Mouse (Mus musculus): ENCODE data around the gene Cacnb1.

The Cacnb1 gene

DNA sequence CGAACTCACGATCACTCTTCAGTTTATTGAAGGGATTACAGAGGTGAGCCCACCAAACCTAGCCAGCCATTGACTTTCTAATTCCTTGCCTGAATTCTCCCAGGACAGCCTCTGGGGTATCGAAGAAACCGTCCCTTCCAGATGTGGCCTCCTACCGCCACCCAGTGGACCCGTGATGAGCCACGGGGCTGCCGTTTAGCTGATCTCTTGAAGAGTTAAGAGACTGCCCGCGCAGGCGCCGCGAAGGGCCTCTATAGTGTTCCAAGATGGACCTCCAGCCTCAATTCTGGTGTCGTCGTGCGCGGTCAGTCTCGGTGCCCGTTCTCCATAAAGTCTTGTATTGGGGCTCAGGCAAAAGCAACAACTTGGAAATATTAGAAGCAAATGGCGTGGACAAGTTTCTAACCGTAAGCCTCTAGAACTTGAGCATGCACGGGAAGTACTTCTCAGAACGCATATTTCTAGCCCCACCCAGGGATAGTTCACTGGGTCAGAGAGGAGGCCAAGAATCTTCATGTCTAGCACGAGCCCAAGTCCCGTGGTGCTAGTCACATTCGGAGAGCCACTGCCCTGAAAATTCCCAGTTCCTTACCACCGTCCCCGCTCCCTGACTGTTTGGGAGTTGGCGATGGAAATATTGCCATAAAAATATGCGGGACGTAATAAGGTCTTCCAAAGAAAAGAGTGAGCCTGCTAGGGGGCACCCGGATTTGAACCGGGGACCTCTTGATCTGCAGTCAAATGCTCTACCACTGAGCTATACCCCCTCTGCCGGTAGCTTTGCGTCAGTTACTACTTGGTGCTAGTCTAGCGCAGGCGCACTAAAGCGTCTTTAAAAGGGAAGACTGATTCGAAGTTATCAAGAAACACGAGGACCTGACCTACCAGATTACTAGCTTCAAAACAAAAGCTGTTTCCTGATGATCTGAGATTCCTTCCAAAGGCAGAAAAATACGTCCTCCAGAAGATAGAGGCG is 35.0 kb downstream of the Cacnb1 start:
- DNase-seq (ENCODE audit: low spot score in 2 of 2): peak; percentile 87 to 99

DNA sequence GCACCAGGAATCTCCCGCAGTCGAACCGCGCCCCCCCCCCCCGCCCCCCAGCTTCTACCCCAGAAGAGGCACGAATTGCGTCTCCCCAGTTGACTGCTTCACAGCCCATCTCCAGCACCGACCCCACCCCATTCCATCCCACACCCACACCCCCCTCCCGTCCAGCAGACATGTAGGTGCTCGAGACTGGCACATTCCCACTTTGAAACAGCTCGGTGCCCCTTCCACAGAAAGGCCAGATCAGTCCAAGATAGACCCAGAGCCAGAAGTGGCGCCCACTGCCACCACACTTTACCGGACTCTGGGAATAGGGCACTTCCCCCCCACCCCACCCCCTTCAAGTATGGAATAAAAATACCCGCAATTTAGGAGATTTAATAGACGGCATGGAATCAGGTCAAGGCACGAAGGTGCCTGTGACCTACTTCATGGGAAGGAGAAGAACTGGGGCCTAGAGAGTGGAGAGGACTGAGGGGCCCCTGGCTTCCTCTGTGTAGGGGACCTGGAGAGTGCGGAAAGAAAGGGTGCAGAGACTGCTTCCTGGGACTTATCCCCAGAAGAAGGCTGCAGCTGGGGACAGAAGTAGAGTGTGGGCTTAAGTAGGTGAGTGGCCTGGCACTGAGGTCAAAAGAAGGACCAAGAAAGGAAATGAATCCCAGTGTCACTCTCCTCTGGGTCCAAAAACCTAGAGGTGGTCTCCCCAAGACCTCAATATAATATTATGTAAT is 35.9 kb downstream of the Cacnb1 start:
- DNase-seq (ENCODE audit: low spot score in 2 of 2): no peak

DNA sequence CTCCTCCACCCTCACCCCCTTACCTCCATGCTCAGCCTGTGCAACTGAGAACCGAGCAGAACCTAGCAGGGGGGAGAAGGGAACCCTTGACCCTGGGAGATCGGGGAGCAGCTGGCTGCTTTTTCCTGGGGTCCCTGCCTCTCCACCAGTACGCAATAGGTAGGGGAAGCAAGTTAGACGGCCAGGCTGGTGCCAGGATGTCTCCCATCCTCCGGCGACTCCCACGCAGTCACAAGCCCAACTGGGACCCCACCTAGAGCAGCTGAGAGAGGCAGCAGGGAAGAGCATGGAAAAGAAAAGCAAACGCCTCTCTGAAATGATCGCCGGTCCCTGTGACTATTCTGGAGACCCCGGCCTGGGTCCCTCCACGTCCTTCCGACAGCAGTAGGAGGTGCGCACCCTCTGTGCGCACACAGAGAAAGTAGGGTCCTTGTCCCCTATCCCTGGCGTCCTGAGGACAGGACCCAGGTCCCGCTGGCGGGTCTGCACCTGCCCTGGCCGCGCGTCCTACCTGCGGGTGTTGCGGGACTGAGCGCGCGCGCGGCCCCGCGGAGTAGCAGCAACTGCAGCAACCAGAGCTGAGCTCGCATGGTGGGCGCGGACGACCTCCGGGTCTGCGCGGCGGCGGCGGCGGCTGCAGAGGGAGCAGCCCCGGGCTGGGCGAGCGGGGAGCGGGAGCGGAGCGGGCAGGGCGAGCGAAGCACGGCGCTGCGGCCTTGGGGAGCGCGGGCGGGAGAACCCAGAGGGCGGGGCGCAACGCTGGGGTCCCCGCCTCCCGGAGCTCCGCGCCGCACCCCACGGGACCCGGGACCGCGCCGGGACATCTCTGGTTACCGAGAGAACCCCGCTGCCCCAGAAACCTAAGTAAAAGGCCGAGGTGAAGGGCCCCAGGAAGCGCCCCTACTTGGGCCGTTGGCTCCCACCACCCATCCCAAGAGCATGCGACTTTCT is 36.8 kb downstream of the Cacnb1 start, which contains the start of gene Plxdc1:
Gene Plxdc1, minus strand, starts transcription at position 718 of the 951 bp plus-strand sequence.
- no peak for DNase-seq (ENCODE audit: low spot score in 2 of 2)

- no peak for DNase-seq (ENCODE audit: low spot score in 2 of 2)
These were observed 38.9 kb downstream of the Cacnb1 start for GRCm38 (mm10) chr11:97983983-97984382.

- no peak for DNase-seq (ENCODE audit: low spot score in 2 of 2)
These were observed 39.3 kb downstream of the Cacnb1 start for GRCm38 (mm10) chr11:97983506-97983905.

GRCm38 (mm10) chr11:97982721-97983120 is 40.1 kb downstream of the Cacnb1 start:
- DNase-seq (ENCODE audit: low spot score in 2 of 2): no peak

DNA sequence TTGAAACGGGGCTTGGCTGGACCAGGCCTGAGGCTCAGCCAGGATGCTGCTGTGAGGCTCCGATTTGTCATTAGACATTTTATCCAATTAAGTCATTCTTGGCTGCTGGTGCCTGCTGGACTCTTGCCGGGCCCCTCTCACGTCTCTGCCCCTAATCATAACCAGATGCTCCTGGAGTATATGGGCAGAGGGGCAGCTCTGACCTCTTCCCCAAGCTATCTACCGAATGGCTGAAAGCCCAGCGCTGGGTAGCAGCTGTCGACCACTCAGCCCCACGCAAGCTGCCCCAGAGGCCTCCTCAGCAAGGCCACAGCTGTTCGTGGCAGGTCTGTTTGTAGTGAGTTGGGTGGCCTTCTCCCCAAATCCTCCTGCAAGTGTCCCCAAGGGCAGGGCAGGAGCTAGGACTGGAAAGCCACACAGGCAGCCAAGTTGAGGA is 42.3 kb downstream of the Cacnb1 start:
- DNase-seq (ENCODE audit: low spot score in 2 of 2): no peak

GRCm38 (mm10) chr11:97979824-97980495 is 42.9 kb downstream of the Cacnb1 start:
- no peak for DNase-seq (ENCODE audit: low spot score in 2 of 2)

DNA sequence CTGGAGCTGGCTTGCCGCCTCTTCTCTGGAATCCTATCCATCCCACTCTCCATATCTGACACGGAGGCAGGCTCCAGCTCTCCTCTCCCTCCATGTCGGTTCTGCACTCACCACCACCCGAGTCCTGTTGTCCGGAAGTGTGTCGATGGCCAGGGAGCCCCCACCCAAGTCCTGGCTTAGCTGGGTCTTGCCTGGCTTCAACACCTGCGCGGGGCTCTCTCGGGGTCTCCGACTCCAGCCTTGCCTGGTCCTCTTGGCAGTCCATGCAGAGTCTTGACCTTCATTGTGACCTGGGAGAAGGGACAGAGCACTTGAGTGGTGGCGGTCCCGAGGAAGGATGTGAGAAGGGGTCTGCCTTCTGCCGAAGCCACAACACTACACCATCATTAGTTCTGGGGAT is 44.4 kb downstream of the Cacnb1 start:
- no peak for DNase-seq (ENCODE audit: low spot score in 2 of 2)

GRCm38 (mm10) chr11:97977797-97978196 is 45.0 kb downstream of the Cacnb1 start:
- DNase-seq (ENCODE audit: low spot score in 2 of 2): no peak

DNA sequence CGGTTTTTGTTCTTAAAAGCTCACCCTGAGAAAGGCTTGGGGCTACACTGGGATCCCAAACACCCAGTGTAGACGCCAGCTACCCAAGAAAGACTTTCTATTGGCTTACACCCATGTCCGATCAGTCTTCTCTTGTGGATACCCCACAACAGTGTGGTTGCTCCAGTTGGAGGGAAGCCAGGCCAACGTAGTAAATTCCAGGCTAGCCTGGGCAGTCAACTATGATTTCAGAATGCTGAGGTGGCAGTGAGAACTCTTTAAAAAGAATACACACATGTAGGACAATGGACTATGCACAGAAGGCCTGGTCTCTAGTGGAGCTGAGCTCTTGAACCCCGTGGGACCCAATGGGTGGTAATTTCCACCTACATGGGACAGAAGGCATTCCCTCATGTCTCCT is 48.1 kb downstream of the Cacnb1 start:
- DNase-seq (ENCODE audit: low spot score in 2 of 2): no peak

DNA sequence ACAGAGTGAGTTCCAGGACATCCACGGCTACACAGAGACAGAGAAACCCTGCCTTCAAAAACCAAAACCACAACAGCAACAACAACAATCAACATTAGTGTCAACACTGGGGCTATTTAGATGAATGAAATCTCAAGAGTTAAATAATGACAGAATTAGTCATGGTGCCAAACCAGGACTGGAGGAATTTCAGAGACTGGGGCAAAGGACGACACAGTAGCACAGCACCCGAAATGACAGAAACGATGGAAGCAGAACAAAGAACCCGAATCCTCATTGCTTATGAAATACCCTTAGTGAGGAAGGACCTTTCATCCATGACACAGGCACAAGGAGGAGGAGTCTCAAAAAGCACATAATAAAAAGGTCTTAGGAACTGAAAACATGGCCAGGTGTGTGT is 48.7 kb downstream of the Cacnb1 start:
- no peak for DNase-seq (ENCODE audit: low spot score in 2 of 2)

- DNase-seq (ENCODE audit: low spot score in 2 of 2): no peak
These were observed 50.4 kb downstream of the Cacnb1 start for GRCm38 (mm10) chr11:97972434-97972833.

DNA sequence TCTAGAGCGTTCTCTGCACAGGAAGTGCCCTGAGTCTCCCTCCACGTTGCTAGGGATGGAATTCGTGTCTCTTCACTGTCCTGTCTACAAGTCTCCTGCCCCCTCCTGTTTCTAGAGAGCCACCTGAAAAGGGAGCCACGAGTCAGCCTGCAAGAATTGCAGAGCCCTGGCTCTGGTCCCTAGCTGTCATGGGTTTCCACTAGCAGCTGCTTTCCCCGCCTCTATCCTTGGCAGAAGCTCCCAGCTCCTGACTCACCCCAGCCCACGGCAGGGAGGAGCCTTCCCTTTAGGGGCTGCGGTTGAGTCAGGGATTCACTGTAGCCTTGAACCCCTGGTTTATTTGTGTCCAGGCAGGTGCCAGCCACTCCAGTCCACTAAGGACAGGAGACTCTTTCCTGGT is 51.6 kb downstream of the Cacnb1 start:
- DNase-seq (ENCODE audit: low spot score in 2 of 2): peak; percentile 73 to 92

DNA sequence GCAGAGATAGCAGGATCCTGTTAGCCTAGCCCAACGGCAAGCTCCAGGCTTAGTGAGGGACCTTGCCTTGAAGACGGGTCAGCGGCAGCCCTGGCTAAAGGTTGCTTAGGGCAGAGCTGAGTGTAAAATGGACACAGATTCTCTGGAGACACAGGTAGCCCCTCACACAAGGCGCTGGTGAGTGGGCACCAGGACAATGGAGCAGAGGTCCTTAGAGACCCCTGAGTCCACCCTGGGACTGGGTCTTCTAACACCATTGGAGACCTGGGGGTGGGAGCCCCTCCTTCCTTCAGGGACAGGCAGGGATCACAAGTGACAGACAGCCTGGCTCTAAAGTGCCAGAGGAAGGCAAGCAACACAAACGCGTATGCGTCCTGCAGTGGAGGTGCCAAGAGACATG is 52.1 kb downstream of the Cacnb1 start:
- DNase-seq (ENCODE audit: low spot score in 2 of 2): no peak

GRCm38 (mm10) chr11:97968385-97968784 is 54.4 kb downstream of the Cacnb1 start:
- no peak for DNase-seq (ENCODE audit: low spot score in 2 of 2)

DNA sequence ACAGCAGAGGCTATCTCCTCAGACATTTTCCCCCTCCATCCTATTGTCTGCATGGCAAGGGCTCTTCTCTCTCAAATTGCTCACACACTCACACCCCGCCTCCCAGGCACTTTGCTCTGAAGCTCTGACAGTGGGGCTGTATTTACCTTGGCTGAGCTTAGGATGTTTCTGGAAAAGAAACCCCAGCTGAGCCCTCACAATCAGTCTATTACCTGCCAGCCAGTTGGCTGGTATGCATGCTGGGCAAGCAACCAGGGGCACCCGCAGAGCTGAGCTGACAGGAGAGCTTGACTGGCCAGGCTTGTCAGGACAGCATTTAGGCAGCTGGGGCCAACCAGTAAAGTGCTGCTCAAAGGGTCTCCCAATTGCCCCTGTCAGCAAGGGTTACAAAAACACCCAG is 55.7 kb downstream of the Cacnb1 start:
- no peak for DNase-seq (ENCODE audit: low spot score in 2 of 2)

GRCm38 (mm10) chr11:97960907-97961306 is 61.9 kb downstream of the Cacnb1 start:
- no peak for DNase-seq (ENCODE audit: low spot score in 2 of 2)

GRCm38 (mm10) chr11:97959300-97959680 is 63.5 kb downstream of the Cacnb1 start:
- DNase-seq (ENCODE audit: low spot score in 2 of 2): peak in 1 of 2 experiments; percentile 39

DNA sequence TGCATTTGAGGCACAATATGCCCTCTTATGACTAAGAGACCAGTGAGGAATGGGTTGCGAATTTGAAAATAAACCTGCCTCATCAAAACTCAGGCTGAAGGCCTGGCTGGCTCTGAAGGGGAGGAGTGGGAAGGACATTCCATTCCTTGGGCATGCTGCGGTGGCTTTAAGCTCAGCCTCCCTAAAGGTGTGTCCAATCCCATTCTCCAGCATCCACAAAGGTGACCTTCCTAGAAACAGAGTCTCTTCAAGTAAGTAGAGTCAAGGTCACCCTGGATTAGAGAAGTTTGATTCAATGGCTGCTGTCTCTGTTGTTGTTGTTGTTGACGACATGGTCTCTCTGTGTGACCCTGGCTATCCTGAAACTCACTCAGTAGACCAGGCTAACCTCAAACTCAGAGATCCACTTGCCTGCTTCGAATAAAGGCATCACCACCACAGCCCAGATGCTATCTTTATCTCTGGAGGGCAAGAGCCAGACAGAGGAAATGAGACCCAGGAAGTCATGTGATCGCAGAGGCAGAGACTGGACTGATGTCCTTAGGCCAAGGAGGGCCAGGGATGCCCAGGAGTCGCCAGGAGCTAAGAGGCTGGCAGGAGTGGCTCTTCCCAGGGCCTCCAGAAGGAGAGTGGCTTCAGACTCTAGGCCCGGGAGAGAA is 64.1 kb downstream of the Cacnb1 start:
- no peak for DNase-seq (ENCODE audit: low spot score in 2 of 2)
